Mouse (Mus musculus) layer of hippocampus, adult 2 months (tissue): ENCODE measurements at regions not wholly inside any gene's neighbourhood (a gene's known extent, or its start where the extent isn't known, plus 50 kb on each side); places are given as distances from the start of the nearest gene placed in this dataset.
"Not testable (repeated sequence)": the region's sequence is repeated elsewhere in the genome, so short reads cannot be mapped to it uniquely, and the experiment has no call there.

Source experiments
- DNase-seq, 2 experiments: peaks; one replicate each; pipeline ENCODE4 v3.0.0; 2022; ENCODE audit warnings: low spot score in 2 of 2
- H3K27ac ChIP-seq: fragments of 200-600 bp; 2 replicates; pipeline ENCODE4 v1.8.1; 2022
- H3K4me3 ChIP-seq: fragments of 200-600 bp; 2 replicates; pipeline ENCODE4 v1.8.1; 2022; ENCODE audit warnings: mild to moderate bottlenecking
- CTCF ChIP-seq: fragments of 200-600 bp; conservative IDR thresholded peaks from 2 replicates; pipeline ENCODE4 v1.8.1; 2022; ENCODE audit warnings: antibody characterized with exemption, mild to moderate bottlenecking, moderate library complexity

- H3K4me3 ChIP-seq, DNase-seq, H3K27ac ChIP-seq: not testable (repeated sequence)
Measured at GRCm38 (mm10) chr13:50906431-50906830, 194.2 kb upstream of the Spin1 start.

DNA sequence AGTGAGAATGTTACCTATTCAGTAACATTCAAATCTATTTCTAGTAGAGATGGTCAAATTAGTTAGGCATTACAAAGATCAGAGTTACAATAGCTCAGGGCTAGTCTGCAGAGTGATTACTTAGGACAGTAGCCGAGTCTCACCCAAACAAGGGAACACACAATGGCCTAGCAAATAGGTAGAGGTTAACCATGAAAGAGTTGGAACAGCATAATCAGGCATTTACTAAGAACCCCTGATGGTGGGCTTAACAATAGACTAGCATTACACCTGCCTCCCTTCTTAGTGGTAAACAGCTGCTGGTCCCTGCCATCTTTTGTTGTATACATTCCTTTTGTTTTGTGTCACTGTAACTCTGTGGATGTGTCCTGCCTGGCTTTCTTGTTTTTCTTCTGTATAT is 193.8 kb upstream of the Spin1 start:
- Histone ChIP-seq H3K4me3 (no peak overlapping the region), H3K27ac (no peak overlapping the region)
- TF ChIP-seq CTCF: no peak
- DNase-seq: no peak

- not testable (repeated sequence) for DNase-seq, H3K27ac ChIP-seq, H3K4me3 ChIP-seq
Measured at GRCm38 (mm10) chr13:50912776-50913175, 187.9 kb upstream of the Spin1 start.

DNA sequence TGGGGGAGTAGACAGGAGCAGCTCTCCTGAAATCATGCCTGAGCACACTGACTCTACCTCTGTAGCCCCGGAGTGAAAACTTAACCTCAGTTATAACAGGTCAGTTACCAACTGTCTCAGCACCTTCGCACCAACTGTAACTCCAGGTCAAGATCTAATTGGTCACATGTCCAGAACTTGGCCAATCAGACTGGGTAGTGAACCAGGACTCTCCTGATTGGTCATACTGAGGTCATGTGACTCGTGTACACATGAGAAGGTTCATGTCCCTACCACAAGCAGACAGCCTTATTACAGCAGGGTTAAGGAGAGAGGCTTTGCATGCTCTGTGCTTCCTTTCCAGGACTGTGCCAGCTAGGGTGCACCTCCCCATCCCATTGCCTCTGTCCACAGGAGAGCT is 166.7 kb upstream of the Spin1 start:
- H3K4me3 ChIP-seq, DNase-seq, H3K27ac ChIP-seq: not testable (repeated sequence)

DNA sequence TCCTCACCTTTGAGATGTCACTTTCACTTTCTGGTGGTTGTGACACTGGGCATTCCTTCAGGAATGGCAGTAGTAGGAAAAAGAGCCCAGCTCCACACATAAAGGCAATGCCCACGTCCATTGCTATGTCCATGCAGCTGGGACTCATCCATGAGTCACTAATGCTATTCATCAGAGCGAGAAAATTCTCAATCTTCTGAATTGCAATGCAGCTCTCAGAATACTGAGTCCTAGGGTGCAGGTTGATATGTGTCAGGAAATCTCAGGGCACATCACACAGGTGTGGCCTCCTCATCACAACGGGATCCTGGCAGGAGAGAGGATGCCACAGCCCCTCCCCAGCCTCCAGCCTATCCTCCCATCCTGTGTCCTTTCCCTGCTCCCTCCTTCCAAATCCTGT is 158.1 kb upstream of the Spin1 start:
- no peak overlapping the region for H3K4me3 ChIP-seq
- DNase-seq: no peak
- TF ChIP-seq CTCF: no peak
- no peak overlapping the region for H3K27ac ChIP-seq

DNA sequence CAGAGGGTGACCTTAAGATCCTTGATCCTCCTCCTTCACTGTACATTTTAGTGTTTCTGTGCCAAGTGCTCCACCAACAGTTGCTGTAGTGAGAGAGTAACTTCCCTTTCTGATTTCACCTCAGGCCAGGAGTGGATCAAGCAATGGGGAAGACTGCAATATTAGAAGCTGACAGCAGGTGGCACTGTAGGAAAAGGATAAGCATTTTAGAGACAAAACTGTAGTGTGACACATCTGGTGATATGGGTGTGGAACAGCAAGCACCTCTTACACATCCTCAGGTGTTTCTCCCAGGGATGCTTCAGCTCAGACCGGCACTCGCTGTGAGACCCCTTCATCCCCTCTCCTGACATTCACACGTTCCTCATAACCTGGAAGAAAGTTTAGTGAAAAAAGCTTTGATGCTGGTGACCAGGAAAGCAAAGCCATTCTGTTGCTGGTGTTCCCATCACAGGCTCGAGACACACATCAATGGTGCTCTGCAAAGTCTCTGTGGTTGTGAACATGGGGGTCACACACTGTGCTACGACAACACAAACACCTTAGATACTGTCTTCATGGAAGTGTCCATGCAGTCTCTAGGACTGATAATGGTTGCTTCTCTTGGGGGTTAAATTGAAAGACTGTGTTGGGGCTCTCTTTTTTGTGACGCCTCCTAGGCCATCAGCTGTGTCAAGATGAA is 151.0 kb upstream of the Spin1 start:
- no peak overlapping the region for H3K27ac ChIP-seq
- no peak overlapping the region for H3K4me3 ChIP-seq
- peak; percentile 79 to 91 for DNase-seq
- TF ChIP-seq CTCF: peak; percentile 95

- no peak for TF ChIP-seq CTCF
- Histone ChIP-seq H3K4me3 (no peak overlapping the region), H3K27ac (no peak overlapping the region)
- no peak for DNase-seq
Measured at GRCm38 (mm10) chr13:50954671-50955070, 146.0 kb upstream of the Spin1 start.

DNA sequence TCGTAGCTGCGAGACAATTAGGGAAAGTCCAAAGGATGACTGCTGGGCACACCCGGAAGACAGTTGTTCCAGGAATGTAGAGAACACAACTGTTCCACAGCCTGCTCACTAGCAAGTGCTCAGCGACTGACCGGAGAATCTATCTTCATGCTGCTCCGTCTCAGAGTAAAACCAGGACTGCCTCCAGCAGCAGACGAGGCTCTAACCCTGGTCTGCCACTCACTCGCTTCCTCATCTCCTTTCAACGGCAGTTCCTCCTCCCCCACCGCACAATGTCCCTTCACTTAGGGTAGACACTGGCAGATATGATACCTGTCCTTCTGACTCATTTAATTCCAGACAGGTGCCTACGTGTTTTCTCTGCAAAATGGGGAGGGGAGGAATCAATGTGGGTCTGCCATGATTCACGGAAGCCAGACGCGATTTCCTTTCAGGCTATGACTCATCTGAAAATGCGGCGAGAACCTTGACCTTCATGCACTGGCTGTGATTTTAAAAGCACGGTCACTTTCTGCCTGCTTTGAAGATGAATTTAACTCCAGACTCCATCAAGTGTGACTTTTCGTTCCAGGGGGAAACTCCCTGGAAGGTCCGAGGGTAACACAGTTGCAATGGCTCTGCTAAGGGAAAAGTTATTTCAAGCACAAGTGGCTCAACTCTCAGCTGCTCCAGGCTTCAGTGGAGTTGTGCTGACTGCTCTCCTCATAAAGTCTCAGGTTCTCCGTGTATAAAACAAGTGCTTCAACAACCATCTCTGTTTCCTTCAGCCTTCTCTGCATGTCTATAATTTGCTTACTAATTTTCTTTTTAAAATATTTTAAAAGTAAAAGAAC is 142.4 kb upstream of the Spin1 start:
- Histone ChIP-seq H3K27ac (no peak overlapping the region), H3K4me3 (no peak overlapping the region)
- no peak for TF ChIP-seq CTCF
- DNase-seq: no peak

GRCm38 (mm10) chr13:50960909-50961308 is 139.8 kb upstream of the Spin1 start:
- no peak for DNase-seq
- Histone ChIP-seq H3K4me3 (no peak overlapping the region), H3K27ac (no peak overlapping the region)
- TF ChIP-seq CTCF: no peak

GRCm38 (mm10) chr13:50964070-50964469 is 136.6 kb upstream of the Spin1 start:
- TF ChIP-seq CTCF: peak; percentile 83
- Histone ChIP-seq H3K4me3 (no peak overlapping the region), H3K27ac (no peak overlapping the region)
- DNase-seq: no peak

DNA sequence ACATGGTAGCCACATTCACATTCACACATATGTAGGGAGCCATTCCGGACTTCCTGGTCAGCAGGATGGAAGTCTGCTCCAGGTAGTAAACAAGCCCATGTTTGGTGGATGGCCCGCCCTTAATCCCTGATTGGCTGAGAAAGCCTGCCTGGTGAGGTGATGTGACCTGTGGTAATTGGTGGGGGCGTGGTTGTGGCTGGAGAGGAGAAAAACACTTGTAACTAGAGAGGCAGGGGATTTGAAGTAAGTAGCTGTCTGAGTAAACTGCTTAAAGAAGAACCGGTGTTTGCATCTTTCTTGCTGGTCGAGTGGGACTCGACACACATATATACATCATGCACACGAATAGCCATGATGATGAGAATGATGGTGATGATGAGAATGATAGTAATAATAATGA is 135.6 kb upstream of the Spin1 start:
- H3K4me3 ChIP-seq, DNase-seq, H3K27ac ChIP-seq: not testable (repeated sequence)

- DNase-seq: no peak
Measured at GRCm38 (mm10) chr13:50965678-50966077, 135.0 kb upstream of the Spin1 start.

GRCm38 (mm10) chr13:50966826-50967225 is 133.9 kb upstream of the Spin1 start:
- no peak for TF ChIP-seq CTCF
- no peak overlapping the region for H3K4me3 ChIP-seq
- H3K27ac ChIP-seq: no peak overlapping the region
- DNase-seq: no peak

More at GRCm38 (mm10) chr13:50965678-50966077, 135.0 kb upstream of the Spin1 start:
- no peak for TF ChIP-seq CTCF
- H3K27ac ChIP-seq: no peak overlapping the region
- H3K4me3 ChIP-seq: no peak overlapping the region

GRCm38 (mm10) chr13:50973379-50973778 is 127.3 kb upstream of the Spin1 start:
- no peak overlapping the region for H3K4me3 ChIP-seq
- DNase-seq: no peak
- TF ChIP-seq CTCF: no peak
- H3K27ac ChIP-seq: no peak overlapping the region
